ENCODE assay signal across 19 mouse cellular contexts in genomic region chr16:29987595-29987994, GRCm38 (mm10).
"Had no signal": no experiment of that assay in that cellular context is flagged by ENCODE, and none has a peak within 500 bp of the region (broad histone marks: within the 10 kb centered on the region; RNA-seq: fewer than 3 reads in every experiment).

No protein-coding gene starts in this region.

- H3K4me3 ChIP-seq: liver, embryonic 13.5 days; liver, embryonic 15.5 days; midbrain, embryonic 10.5 days; midbrain, embryonic 13.5 days; myocyte; neural tube, embryonic 13.5 days; neural tube, embryonic 15.5 days had no signal

- ATAC-seq: midbrain, embryonic 13.5 days; midbrain, embryonic 16.5 days had no signal

- H3K4me1 ChIP-seq: midbrain, embryonic 13.5 days; neural tube, embryonic 13.5 days; neural tube, embryonic 15.5 days had no signal

- H3K27ac ChIP-seq: liver, embryonic 13.5 days; liver, embryonic 15.5 days; midbrain, embryonic 10.5 days; midbrain, embryonic 13.5 days; neural tube, embryonic 13.5 days; neural tube, embryonic 15.5 days had no signal

- H3K36me3 ChIP-seq: liver, embryonic 13.5 days; liver, embryonic 15.5 days; midbrain, embryonic 10.5 days; midbrain, embryonic 13.5 days; neural tube, embryonic 13.5 days; neural tube, embryonic 15.5 days had no signal

- H3K9ac ChIP-seq: liver, embryonic 13.5 days; liver, embryonic 15.5 days; lung, embryonic 14.5 days; midbrain, embryonic 13.5 days; neural tube, embryonic 13.5 days; neural tube, embryonic 15.5 days had no signal

- DNase-seq: liver, embryonic 13.5 days; lung, adult 18-20 months; lung, embryonic 14.5 days; lung, postnatal 10 days; lung, postnatal 4 days; retina, postnatal 1 day; right cerebral cortex, adult 18-20 months; right cerebral cortex, postnatal 14 days; spleen, adult 18-20 months; thymus, adult 18-20 months; thymus, postnatal 14 days; thymus, postnatal 36 days had no signal

- H3K27me3 ChIP-seq: liver, embryonic 13.5 days; liver, embryonic 15.5 days had no signal

- H3K9me3 ChIP-seq: liver, embryonic 13.5 days; liver, embryonic 15.5 days; midbrain, embryonic 10.5 days; midbrain, embryonic 13.5 days; neural tube, embryonic 13.5 days; neural tube, embryonic 15.5 days had no signal

- H3K4me2 ChIP-seq: liver, embryonic 13.5 days; liver, embryonic 15.5 days; lung, embryonic 14.5 days; midbrain, embryonic 13.5 days; neural tube, embryonic 13.5 days; neural tube, embryonic 15.5 days had no signal
